Mouse (Mus musculus): ENCODE results near the gene Clec2i. TPM values are rescaled to one million over a fixed set of nuclear protein-coding genes. Genes with fewer than 3 reads are reported as not detected.

The Clec2i gene
- total and polyA plus RNA-seq, 2 experiments from 2014 or later: not detected

- Histone ChIP-seq H3K36me3 (ENCODE audit: insufficient read depth, low read length) (no peaks in the 10 kb centered on the region), H3K4me3 (ENCODE audit: low read depth, low read length) (peak overlapping the region; percentile 69; the same call in 1 of the 2 replicates), H3K4me2 (ENCODE audit: low read depth, low read length, poor library complexity, severe bottlenecking) (peak overlapping the region; percentile 65), H3K9me3 (ENCODE audit: low read length) (no peaks in the 10 kb centered on the region), H3K27ac (ENCODE audit: low read depth, low read length) (peak overlapping the region; percentile 89; the same call in 1 of the 2 replicates), H3K27me3 (ENCODE audit: insufficient read depth, low read length) (no peaks in the 10 kb centered on the region), H3K4me1 (ENCODE audit: insufficient read depth, low read length) (no peaks in the 10 kb centered on the region), H3K9ac (replicated peaks; ENCODE audit: low read length, poor library complexity, severe bottlenecking) (no peak overlapping the region)
- TF ChIP-seq CTCF (IDR thresholded peaks at IDR 0.05): no peak
- DNase-seq (ENCODE audit: low spot score) (no peak), ATAC-seq (ENCODE audit: low FRiP score) (no peak)
- 67% methylated on average over 5 of the region's 5 CpGs for WGBS
Measured at GRCm38 (mm10) chr6:128844586-128845080, 42.8 kb upstream of the Clec2i start.

DNA sequence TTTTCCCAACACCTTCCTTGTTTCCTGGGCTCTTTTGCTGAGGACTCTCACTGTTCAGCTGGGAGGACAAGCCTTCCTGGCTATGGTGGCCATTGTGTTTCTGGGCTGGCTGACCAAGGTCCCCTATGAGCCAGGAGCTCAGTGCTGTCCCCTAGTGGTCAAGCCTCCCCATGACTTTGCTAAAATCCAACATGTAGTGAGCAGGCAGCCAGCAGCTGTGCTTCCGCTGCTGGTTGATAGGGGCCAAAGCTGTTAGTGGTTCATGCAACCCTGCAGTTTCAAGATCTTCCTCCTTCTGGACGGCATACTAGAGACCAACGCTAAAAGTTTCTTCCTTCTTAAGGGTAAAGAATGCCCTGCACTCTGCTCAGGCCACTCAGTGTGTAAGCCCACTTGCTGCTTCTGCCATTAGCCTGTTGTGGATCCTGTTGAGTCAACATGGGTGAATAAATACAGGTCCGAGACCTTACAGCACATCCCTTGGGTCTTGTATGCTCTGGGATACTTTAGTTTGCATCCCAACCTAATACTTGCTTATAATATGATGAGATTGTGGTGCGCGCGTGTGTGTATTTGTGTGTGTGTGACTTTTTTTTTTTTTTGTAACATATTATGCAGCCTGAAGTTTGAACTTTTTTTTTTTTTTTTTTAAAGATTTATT lies 41.9 kb upstream of the Clec2i start:
- Histone ChIP-seq H3K27ac (ENCODE audit: low read depth, low read length) (0 out of 2 replicates have a peak overlapping the region, but pooled peaks have one; percentile 18), H3K27me3 (ENCODE audit: insufficient read depth, low read length) (no peaks in the 10 kb centered on the region), H3K4me3 (ENCODE audit: low read depth, low read length) (no peak overlapping the region), H3K9ac (replicated peaks; ENCODE audit: low read length, poor library complexity, severe bottlenecking) (no peak overlapping the region), H3K9me3 (ENCODE audit: low read length) (no peaks in the 10 kb centered on the region), H3K36me3 (ENCODE audit: insufficient read depth, low read length) (no peaks in the 10 kb centered on the region), H3K4me1 (ENCODE audit: insufficient read depth, low read length) (no peaks in the 10 kb centered on the region), H3K4me2 (ENCODE audit: low read depth, low read length, poor library complexity, severe bottlenecking) (0 out of 2 replicates have a peak overlapping the region, but pooled peaks have one; percentile 20)
- peak; percentile 99 for TF ChIP-seq CTCF (IDR thresholded peaks at IDR 0.05)
- 26% methylated on average over 7 of the region's 7 CpGs for WGBS
- peak; percentile 93 for DNase-seq (ENCODE audit: low spot score)
- no peak for ATAC-seq (ENCODE audit: low FRiP score)

- no peaks in the 10 kb centered on the region for H3K36me3 ChIP-seq (ENCODE audit: insufficient read depth, low read length)
- ATAC-seq (ENCODE audit: low FRiP score) (no peak), DNase-seq (ENCODE audit: low spot score) (no peak)
- no peak overlapping the region for H3K4me3 ChIP-seq (ENCODE audit: low read depth, low read length)
- no peaks in the 10 kb centered on the region for H3K9me3 ChIP-seq (ENCODE audit: low read length)
- no peaks in the 10 kb centered on the region for H3K27me3 ChIP-seq (ENCODE audit: insufficient read depth, low read length)
- 65% methylated on average over 6 of the region's 9 CpGs for WGBS
- H3K4me1 ChIP-seq (ENCODE audit: insufficient read depth, low read length): no peaks in the 10 kb centered on the region
- TF ChIP-seq CTCF (IDR thresholded peaks at IDR 0.05): no peak
- no peak overlapping the region for H3K27ac ChIP-seq (ENCODE audit: low read depth, low read length)
- no peak overlapping the region for H3K4me2 ChIP-seq (ENCODE audit: low read depth, low read length, poor library complexity, severe bottlenecking)
- H3K9ac ChIP-seq (replicated peaks; ENCODE audit: low read length, poor library complexity, severe bottlenecking): no peak overlapping the region
Measured at GRCm38 (mm10) chr6:128845998-128846542, 41.3 kb upstream of the Clec2i start.

DNA sequence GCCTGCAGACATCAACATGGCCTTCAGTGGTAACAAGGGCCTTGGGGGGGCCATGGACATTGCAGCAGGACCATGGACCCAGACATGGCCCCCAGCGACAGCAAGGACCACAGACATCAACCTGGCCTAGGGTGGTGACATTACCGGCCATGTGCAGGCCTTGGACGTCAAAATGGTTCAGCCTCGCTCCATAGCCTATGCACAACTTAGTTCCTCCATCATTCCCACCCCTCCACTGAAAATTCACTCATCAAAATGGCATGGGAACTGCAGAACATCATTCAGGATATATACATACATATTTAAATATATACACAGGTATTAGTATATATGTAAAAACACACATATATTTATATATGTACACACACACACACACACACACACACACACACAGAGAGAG lies 40.0 kb upstream of the Clec2i start:
- no peak for TF ChIP-seq CTCF (IDR thresholded peaks at IDR 0.05)

DNA sequence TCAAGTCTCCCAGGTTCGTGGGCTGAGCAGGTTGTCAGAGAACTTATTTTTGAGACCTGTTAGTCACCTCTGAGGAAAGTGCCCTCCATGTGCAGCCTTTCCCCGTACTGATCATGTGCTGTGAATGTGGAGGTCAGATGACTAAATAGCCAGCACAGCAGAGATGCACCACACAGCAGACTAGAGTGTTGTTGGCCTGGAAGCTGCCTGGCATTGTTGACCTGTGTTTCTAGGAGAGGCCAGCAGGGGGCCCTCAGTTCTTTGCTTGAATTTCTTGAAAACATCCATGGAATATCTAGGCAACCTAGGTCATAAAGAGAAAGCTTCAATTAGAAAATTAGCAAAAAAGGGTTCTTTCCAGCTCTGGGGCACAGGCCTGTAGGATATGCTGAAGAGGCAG lies 37.5 kb upstream of the Clec2i start:
- Histone ChIP-seq H3K36me3 (ENCODE audit: insufficient read depth, low read length) (no peaks in the 10 kb centered on the region), H3K4me1 (ENCODE audit: insufficient read depth, low read length) (no peaks in the 10 kb centered on the region), H3K27me3 (ENCODE audit: insufficient read depth, low read length) (no peaks in the 10 kb centered on the region), H3K4me2 (ENCODE audit: low read depth, low read length, poor library complexity, severe bottlenecking) (no peak overlapping the region), H3K9ac (replicated peaks; ENCODE audit: low read length, poor library complexity, severe bottlenecking) (no peak overlapping the region), H3K4me3 (ENCODE audit: low read depth, low read length) (no peak overlapping the region), H3K9me3 (ENCODE audit: low read length) (no peaks in the 10 kb centered on the region), H3K27ac (ENCODE audit: low read depth, low read length) (no peak overlapping the region)
- WGBS: 55% methylated on average over 2 of the region's 2 CpGs
- DNase-seq (ENCODE audit: low spot score): peak; percentile 75
- 0 out of 2 replicates have a peak, but pooled peaks have one; percentile 38 for ATAC-seq (ENCODE audit: low FRiP score)
- peak; percentile 85 for TF ChIP-seq CTCF (IDR thresholded peaks at IDR 0.05)

More for the DNA sequence above, 40.0 kb upstream of the Clec2i start:
- Histone ChIP-seq H3K27ac (ENCODE audit: low read depth, low read length) (no peak overlapping the region), H3K27me3 (ENCODE audit: insufficient read depth, low read length) (no peaks in the 10 kb centered on the region), H3K4me3 (ENCODE audit: low read depth, low read length) (no peak overlapping the region), H3K4me2 (ENCODE audit: low read depth, low read length, poor library complexity, severe bottlenecking) (no peak overlapping the region), H3K4me1 (ENCODE audit: insufficient read depth, low read length) (no peaks in the 10 kb centered on the region), H3K9ac (replicated peaks; ENCODE audit: low read length, poor library complexity, severe bottlenecking) (no peak overlapping the region), H3K9me3 (ENCODE audit: low read length) (no peaks in the 10 kb centered on the region), H3K36me3 (ENCODE audit: insufficient read depth, low read length) (no peaks in the 10 kb centered on the region)
- no peak for ATAC-seq (ENCODE audit: low FRiP score)
- no peak for DNase-seq (ENCODE audit: low spot score)
- 93% methylated on average over 4 of the region's 4 CpGs for WGBS

DNA sequence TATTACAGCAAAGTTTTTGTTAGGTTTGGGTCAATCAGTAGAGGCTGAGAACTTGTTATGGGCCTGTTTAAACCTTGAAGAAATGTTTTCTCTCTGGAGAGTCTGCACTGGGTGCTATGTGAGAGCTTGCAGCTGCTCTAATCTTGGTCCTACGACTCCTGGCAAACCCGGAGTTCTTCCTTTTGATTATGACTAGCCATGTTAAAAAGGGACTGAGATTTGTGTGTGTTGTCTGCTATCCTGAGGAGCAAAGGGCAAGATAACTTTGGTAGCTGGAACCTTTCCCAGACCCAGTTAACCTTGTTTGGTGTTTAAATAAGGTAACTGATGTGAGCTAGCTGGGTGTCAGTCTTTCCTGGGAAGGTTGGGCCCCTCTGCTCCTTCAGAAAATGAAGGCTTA lies 36.7 kb upstream of the Clec2i start:
- Histone ChIP-seq H3K27ac (ENCODE audit: low read depth, low read length) (no peak overlapping the region), H3K36me3 (ENCODE audit: insufficient read depth, low read length) (no peaks in the 10 kb centered on the region), H3K4me3 (ENCODE audit: low read depth, low read length) (no peak overlapping the region), H3K27me3 (ENCODE audit: insufficient read depth, low read length) (no peaks in the 10 kb centered on the region), H3K4me2 (ENCODE audit: low read depth, low read length, poor library complexity, severe bottlenecking) (no peak overlapping the region), H3K9ac (replicated peaks; ENCODE audit: low read length, poor library complexity, severe bottlenecking) (no peak overlapping the region), H3K9me3 (ENCODE audit: low read length) (no peaks in the 10 kb centered on the region), H3K4me1 (ENCODE audit: insufficient read depth, low read length) (no peaks in the 10 kb centered on the region)
- WGBS: 76% methylated on average over 2 of the region's 2 CpGs
- ATAC-seq (ENCODE audit: low FRiP score) (no peak), DNase-seq (ENCODE audit: low spot score) (no peak)
- TF ChIP-seq CTCF (IDR thresholded peaks at IDR 0.05): no peak

Data from midbrain, postnatal 0 days (tissue).